Mouse (Mus musculus) v-Abl transformed pro-B cells (cell line): Measurements from ENCODE around the gene Cops4.

ENCODE experiments used
- in situ Hi-C, 2 experiments: fragments of 400-800 bp; cut with MboI; formaldehyde crosslinking; loops; one replicate each; pipeline ENCODE4 v1.15.1; 2025; ENCODE audit not compliant: unreplicated experiment in 2 of 2

Cops4 gene

DNA sequence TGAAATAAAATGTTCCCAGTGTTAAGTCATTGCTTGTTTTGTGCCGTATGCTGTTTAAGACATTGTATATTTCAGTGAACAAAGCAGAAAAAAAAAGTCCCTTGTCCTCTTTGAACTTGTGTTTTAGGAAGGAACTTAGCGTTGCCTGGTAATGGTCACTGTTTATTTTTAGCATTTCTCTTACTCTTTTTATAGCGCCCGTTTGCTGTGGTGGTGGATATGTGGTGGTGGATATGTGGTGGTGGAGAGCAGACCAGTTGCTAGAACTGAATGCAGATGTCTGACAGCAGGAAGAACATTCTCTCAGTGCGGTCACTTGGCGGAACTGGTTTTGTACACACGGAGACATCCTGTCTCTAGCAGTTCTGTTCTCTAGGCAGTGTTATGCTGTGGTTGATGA is 8.1 kb downstream of the Cops4 start:
- in situ Hi-C loops: loop anchor here in 1 of 2 experiments (25.0 kb wide), 1 partner anchor 1536 kb away; the partner anchor contains the start of gene Wdfy3

DNA sequence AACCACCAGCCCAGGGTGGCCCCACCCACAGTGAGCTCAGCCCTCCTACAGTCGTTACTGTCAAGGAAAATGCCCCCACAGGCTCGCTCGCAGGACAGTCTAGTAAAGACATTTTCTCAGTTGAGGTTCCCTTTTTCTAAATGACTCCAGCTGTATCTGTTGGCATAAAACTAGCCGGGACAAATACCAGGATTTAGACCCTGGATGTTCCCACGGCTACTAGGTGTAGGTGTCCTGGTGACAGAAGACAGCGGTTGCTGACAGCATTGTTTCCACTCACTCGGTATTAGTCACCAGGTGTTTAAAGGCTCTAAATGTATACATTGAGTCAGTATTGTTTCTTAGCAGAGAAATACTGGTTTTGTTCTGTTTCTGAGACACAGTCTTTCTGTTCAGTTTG is 17.7 kb downstream of the Cops4 start:
- in situ Hi-C loops: loop anchor here (10.0 to 25.0 kb wide), 4 partner anchors 51 to 1526 kb away; partner anchors contain the start of gene Wdfy3 (in 1 of the 2)

DNA sequence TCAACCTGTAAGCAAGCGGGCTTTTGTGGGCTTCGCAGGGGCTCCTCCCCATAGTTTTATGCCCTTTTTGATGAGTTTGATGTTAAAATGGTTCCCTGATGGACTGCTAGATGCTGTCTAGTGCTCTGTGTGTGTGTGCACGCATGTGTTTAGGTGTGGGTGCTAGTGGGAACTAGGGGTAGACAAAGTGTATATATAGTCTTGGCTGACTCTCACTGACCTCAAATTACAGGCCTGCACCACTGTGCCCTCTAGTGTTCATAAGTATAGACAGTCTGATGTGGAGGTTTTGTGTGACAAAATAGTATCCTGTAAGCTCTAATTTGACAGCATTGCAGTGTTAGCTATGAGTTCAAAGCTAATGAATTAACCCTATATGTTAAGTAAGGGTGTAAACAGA is 18.5 kb downstream of the Cops4 start:
- in situ Hi-C loops: loop anchor here (10.0 to 25.0 kb wide), 4 partner anchors 52 to 1526 kb away; partner anchors contain the start of gene Wdfy3 (in 1 of the 2)

DNA sequence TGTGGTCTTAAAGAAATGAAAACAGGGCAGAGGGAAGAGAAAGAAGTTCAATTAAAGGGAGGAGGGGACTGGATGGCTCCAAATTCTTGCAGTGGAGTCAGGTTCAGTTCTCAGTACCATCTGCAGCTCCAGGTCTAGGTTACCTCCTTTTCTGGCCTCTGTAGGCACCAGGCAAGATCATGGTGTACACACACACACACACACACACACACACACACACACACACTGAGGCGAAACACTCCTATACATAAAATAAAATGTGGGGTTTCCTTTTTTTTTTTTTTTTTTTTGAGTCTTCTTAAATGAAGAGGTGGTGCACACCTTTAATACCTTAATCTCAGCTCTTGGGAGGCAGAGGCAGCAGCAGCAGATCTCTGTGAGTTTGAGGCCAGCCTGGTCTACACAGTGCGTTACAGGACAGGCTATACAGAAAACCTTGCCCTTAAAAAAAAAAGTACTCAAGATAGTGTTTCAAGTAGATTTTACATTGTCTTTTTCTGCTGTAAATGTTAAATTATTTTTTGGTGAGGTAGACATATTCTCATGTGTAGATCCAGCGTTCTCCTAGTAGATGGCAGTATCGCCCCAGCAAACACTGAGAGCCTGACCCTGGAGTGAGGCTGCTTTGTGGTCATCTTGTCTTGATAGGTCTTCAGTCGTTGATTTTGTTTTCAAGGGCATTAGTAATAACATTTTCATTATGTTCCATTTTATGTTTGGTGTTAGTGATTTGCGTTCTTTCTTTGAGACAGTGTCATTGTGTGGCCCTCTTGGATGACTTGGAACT is 28.4 kb downstream of the Cops4 start:
- in situ Hi-C loops: loop anchor here (5.0 to 25.0 kb wide), 5 partner anchors 116 to 1516 kb away; partner anchors contain the start of gene Wdfy3 (in 1 of the 2)

DNA sequence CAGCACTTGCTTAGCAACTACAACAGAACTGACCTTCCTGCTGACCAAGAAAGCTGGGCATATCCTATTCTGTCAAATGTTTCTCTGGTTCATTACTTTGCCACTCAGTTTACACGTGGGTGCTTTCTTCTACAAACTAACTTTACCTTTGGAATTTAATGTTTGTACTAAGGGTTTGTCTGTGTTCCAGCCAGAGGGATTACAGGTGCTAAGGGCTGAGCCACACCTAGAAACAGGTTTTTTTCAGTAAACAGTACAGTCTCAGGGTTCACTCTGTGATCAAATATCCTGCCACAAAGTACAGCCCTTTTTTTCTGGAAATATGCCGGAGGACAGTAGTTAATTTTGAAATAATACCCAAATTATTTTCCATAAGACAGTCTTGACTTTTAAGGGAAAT is 30.1 kb downstream of the Cops4 start:
- in situ Hi-C loops: loop anchor here (5.0 to 25.0 kb wide), 5 partner anchors 114 to 1514 kb away; partner anchors contain the start of gene Wdfy3 (in 1 of the 2)

DNA sequence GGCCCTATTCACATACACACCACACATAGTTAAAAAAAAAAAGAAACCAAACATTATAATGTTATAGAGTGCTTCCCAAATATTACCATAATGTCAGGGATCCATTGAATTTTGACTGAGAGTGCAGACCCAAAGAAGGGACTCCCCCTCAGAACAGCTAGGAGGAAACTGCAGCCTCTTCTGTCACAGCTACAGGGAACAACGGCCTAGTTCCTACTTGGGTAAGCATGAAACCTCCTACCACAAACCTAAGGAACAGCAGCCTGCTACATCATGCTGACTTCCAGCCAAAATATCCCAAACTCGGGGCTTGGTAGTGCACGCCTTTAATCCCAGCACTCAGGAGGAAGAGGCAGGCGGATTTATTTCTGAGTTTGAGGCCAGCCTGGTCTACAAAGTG is 31.2 kb downstream of the Cops4 start:
- in situ Hi-C loops: loop anchor here (5.0 to 25.0 kb wide), 5 partner anchors 113 to 1513 kb away; partner anchors contain the start of gene Wdfy3 (in 1 of the 2)

DNA sequence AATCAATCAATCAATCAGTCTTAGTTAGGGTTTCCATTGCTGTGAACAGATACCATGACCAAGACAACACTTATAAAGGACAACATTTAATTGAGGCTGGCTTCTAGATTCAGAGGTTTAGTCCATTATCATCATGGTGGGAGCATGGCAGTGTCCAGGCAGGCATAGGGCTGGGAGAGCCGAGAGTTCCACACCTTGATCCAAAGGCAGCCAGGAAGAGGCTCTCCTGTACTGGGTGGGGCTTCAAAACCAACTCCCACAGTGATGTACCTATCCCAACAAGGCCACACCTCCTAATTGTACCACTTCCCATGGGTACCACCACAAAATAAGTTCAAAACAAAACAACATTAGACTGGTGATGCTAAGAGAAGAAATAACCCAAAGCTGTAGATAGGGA is 32.0 kb downstream of the Cops4 start:
- in situ Hi-C loops: no loop called here

DNA sequence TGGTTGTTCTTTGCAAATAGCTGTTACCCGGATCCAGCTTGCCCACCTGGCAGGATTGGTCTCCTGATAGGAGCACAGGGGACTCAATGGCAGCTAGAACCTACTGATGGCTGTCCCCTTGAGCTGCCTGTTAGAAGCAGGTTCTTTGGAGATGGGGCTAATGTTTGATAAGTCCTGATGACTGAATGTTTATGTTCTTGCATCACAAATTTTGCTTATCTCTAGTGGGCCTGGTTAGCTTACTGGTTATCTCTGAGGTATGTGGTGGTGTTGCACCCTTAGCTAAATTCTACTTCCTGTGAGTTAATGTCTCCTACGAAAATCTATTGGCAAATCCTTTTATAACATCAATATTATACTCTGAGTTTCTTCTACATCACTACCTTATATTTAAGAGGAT is 33.8 kb downstream of the Cops4 start:
- in situ Hi-C loops: no loop called here

DNA sequence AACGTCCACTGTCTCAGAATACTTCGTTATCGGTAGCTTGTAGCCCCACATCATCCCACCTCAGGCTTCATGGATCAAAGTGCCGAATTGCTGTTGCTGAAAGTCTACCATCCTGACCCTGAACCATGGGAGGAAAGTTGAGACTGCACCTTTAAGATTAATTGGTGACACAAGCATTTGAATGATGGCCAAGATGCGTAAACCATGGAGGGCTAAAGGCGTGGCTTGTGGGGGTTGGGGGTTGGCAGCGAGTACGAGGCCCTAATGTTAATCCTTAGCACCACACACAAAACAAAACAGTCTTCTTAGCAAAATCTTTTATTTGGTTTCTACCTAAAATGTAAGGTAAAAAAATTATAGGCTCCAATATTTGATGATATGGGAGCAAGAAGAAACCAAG is 35.3 kb downstream of the Cops4 start:
- in situ Hi-C loops: no loop called here

DNA sequence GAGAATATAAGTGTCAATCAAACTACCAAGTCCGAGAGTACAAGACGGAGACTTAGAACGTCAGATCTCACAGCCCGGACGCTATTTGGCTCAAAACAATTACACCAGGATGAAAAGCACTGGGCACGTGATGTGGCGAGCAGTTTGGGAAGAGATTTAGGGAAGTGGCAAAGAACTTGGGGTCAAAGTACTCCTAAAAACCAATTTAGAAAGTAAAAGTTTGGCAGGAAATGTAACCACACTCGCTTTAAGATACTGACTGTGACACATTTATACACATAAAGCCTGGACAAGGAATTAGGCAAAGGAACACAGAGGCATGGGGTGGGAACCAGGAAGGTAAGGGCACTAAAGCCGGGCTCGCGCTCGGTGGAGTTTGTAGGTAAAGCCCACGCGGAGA is 38.9 kb downstream of the Cops4 start:
- in situ Hi-C loops: no loop called here

DNA sequence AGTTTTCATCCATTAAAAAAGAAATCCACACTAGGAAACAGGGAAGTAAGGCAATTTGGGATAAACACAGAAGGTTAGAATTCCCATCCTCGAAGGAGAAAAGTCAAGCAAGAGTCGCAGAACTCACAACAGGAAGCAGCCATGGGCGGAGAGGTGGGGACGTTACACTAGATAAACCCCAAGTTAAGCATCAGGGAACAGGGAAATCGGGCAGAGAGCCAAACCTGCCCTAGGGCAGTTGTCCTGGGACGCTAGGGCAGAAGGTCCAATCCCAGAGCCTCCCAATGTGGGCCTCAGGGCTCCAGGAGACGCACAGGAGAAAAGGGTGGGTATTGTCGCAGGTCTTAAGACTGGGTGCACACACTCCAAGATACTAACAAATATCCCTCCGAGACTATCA is 39.4 kb downstream of the Cops4 start:
- in situ Hi-C loops: no loop called here

DNA sequence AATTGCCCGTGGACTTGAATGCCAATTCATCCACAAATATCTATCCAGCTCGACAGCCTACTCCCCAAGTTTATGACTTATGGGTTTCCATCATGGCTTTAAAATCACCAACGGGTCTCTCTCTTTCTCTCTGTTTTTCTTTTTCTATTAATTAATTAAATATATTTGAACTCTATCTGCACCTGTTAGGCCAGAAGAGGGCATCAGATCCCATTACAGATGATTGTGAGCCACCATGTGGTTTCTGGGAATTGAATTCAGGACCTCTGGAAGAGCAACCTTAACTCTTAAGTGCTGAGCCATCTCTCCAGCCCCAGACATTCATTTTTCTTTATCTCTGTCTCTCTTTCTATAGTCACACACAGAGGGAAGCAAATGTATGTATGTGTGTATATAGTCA is 40.7 kb downstream of the Cops4 start:
- in situ Hi-C loops: no loop called here

DNA sequence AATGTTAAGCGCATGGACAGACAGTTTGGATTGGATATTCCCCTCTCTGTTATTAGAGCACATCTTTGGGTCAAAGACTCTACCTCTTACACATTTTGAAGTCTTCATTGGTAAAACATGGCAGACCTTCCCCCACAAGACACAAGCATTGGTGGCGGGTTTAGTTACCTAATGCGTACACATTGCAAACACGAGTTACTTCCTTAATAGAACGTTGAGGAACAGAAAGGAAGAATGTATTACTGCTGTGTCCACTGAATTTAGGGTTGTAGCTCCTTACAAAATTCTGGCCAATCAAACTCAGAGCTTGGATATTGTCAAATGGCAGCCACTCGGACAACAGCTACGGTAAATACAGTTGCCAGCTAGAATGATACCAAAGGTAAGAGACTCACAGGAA is 41.2 kb downstream of the Cops4 start:
- in situ Hi-C loops: no loop called here

DNA sequence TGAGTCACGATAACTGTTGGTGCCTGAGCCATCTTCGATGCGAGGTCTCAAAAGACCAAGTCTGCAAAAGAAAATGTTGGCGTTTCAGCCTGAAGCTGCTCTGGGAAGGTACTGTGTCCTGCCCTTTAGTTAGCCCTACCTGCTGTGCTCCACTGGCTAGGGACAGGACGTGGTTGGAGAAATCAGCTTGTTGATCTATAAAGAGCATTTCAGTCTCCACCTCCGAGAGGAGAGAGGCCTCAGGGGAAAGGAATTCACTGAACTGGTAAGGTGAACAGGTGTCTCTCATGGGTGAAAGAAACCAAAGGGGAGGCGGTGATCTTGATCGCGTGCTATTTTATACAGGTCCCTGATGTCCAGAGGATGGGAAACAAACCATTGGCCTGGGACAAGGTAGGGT is 44.6 kb downstream of the Cops4 start:
- in situ Hi-C loops: no loop called here

DNA sequence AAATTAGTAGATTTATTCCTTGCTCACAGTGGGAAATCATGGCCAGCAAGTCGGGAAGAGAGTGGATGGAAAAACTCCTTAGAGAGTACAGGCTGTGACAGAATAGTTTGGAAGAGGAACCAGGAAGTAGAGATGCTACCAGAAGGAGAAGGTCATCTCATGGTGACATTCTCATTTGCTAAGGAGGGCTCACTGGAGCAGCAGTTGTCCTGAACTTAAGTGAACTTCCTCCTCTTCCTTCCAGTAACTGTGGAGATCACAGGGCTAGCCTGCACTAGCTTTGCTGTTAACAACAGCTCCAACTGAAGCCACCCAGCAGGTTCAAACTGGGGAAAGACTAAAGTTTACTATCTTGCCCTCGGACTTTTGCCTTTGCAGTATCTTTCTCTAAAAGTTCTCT is 48.7 kb downstream of the Cops4 start:
- in situ Hi-C loops: no loop called here

DNA sequence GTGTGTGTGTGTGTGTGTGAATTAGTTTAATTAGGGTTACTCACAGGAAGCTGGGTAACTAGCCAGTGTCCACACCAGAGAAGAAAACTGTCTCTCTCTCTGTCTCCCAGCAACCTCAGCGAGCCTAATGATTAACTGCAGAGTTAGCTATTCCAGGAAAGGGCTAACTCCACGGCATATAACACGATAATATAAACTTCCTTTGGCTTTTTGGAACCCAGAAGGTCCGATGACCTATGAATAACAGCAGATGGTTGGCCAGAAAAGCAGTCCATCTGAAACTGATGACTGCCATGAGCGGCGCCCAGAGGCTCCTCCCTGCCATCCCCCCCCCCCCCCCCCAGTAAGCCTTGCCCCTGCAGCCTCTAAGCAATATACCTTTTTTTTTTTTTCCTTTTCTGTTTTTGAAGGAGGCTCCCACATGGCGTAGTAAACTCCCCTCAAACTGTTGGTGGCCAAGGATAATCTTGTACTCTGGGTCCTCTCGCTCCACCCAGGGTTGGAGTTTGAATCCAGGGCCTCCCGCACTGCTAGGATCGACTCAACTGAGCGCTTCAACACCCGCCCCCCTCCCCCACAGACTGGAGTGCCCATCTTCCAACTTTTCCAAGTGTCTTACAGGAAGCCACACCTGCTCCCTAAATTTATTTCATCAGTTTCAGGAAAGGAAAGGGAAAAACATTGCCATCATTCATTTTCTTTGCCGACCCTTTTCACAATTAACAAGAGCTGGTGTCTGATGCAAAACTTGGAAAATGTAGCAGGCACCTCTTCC is 49.3 kb downstream of the Cops4 start:
- in situ Hi-C loops: no loop called here

DNA sequence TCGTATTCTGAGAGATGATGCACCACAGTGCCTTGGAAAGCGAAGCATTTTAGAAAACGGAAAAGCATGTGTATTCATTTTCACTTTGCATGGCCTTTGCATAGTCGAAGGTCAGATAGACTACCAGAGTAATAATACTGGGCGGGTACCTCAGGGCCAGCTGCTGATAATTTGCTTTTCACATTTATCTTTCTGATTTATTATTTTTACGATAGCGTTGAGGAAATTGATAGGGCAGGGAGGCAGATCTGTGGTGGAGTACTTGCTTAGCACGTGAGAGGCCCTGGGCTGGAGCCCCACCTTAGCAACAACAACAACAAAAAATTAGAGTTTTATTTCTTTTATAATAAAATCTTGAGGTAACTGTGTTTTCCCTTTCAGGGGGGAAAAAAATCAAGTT is 50.1 kb downstream of the Cops4 start:
- in situ Hi-C loops: no loop called here

DNA sequence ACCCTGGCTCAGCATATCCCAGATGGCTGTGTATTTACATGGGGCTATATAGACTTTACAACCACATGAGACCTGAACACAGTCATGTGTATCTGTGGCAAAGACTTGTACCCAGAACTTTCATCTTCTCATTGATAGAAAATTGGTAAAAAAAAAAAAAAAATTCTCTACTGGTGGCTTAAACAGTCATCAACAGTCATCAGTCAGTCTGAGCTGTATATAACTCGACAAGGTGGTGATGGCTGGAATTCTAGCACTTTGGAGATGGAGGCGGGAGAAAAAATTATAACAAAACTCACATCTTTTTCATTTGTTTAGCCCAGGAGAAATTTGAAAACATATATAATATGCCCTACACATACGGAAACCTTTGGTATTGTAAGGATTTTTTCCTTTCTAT is 50.7 kb downstream of the Cops4 start:
- in situ Hi-C loops: no loop called here

DNA sequence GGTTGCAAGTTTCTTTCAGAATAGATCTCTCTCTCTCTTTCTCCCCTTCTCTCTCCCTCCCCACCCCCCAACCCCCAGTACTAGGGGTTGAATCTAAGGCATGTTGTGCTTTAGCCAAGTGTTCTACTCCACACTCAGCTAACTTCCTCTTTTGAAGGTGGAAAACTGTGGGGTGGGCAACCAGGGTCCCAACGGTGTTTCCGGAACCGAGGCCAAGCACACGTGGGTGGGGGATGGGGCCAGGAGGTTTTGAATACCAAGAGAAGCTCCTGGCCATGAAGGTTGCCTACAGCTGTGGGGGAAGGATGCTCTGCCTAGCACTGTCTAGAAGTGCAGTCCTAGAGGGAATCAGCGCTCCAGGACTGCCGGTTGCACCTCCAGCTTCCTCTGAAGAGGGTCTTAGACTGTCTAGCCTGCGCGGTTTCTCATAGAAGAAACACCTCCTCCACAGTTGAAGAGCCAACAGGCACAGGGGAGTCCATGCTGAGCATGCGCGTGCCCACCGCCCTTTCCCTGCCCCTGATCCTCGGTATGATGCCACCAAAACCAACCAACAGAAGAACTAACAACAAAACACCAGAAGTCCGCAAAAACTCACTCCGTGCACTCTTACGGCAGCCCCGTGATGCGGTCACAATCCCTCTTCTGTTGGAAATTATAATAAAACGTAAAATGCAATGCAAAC is 51.3 kb downstream of the Cops4 start:
- in situ Hi-C loops: no loop called here

DNA sequence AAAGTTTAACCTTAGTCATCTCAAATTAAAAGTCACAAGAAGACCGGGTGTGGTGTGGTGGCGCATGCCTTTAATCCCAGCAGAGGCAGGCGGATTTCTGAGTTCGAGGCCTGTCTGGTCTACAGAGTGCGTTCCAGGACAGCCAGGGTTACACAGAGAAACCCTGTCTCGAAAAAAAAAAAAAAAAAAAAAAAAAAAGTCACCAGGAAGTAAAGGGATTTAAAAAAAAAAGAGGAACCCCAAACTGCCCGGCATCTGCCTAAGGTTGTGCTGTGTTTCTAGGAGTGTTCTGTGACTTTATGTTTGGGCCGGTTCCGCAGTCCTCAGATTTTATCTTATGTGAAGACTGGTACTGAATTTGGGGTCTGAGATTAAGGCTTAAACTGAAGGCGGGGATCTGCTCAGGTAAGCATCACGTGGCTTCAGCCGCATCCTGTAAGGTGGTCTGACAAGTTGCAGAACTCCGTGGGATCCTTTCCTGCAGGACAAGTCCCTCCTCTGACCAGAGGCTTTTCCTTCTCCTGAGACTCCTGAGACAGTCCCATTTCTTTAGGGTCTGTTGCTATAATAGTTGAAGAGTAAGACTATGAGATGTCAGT is 52.0 kb downstream of the Cops4 start:
- in situ Hi-C loops: loop anchor here (5.0 to 10.0 kb wide), 2 partner anchors 72 to 285 kb away; no protein-coding TSS in a partner anchor
